Mouse (Mus musculus): ENCODE measurements around the gene Btnl10.

DNA sequence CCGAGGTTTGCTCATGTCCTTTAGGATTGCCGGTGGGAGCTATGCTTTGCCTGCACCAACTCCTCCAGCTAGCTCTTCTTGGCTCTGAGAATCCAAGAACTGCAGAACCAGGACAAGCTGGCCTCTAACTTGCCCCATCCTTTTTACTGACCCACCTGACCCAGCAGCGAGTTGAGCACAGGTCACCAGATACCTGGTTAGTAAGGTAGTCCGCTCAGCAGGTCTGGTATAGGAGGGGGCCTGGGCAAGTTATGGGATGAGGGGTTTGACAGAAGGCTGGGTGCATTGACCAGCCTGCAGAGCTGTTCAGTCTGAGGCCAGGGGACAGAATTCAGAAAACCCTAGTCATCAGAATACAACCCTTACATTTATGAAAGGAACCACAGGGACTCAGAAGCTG, 11.3 kb downstream of the Btnl10 start:
- no peak for TF ChIP-seq ZMIZ1 (IDR thresholded peaks at IDR 0.05; ENCODE audit: low read depth, low read length)
- TF ChIP-seq EP300 (IDR thresholded peaks at IDR 0.05; ENCODE audit: low read length): no peak
- no peak for TF ChIP-seq POLR2A (IDR thresholded peaks at IDR 0.05; ENCODE audit: low read depth, low read length)
- no peak for TF ChIP-seq USF2 (conservative IDR thresholded peaks at IDR 0.05; ENCODE audit: low read depth, low read length)
- no peak for TF ChIP-seq NRF1 (IDR thresholded peaks at IDR 0.05; ENCODE audit: low read depth, low read length)
- no peak for TF ChIP-seq CHD2 (IDR thresholded peaks at IDR 0.05; ENCODE audit: low read length)
- TF ChIP-seq RCOR1 (conservative IDR thresholded peaks at IDR 0.05; ENCODE audit: low read depth, low read length): no peak
- TF ChIP-seq CTCF (conservative IDR thresholded peaks at IDR 0.05 in 1 of 2, IDR thresholded peaks at IDR 0.05 in 1 of 2; ENCODE audit: low read depth in 2 of 2, low read length in 2 of 2): no peak
- TF ChIP-seq ELF1 (IDR thresholded peaks at IDR 0.05; ENCODE audit: low read depth, low read length): no peak
